Mouse (Mus musculus) kidney, adult 8-10 months (tissue): ENCODE measurements around the gene Pih1h3b.

Experiments
- DNase-seq, 2 experiments: peaks; one replicate each; pipeline ENCODE4 v3.0.0; 2022

Pih1h3b gene

DNA sequence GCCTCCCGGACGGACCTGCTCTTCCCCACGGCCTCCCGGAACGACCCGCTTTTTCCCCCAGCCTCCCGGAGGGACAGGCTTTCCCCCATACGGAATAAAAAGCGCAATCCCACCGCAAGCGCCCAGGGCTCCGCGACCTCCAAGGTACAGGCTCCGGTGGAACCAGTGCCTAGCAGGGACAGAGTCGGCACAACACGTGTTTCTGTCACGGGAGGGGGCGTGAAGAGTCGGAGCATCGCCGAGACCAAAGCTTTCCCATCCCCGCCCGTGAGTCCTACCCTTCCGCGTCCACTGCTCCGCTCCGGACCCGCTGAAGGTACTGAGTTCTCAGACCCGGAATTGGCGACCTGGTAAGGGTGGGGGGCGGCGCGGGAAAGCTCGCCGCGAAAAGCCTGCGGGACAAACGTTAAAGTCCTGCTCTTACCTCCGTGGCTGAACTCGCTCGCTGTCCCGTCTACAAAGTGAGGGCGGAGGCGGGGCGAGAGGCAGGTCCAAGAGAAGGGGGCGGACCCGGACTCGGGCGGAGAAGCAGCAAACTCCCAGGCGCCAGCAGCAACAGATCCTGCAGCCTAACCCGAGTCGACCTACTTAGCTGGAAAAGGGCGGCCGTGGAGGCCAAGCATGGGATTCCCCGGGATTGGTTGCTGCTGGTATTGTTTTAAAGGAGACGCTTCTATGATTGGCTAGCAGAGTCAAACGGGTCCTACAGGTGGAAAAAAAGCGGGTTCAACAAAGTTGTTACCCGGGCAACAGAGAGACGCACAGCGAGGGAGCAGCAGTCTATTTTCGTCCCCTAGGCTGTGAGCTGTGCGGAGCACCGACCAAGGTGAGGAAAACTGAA, at the start of gene Pih1h3b, which contains the start of gene Nup62cl:
TSS of gene Pih1h3b (plus strand) at position 745 of the 841 bp plus-strand sequence.
TSS of gene Nup62cl (minus strand) at position 578 of the 841 bp plus-strand sequence.
- peak; percentile 67 to 68 for DNase-seq

DNA sequence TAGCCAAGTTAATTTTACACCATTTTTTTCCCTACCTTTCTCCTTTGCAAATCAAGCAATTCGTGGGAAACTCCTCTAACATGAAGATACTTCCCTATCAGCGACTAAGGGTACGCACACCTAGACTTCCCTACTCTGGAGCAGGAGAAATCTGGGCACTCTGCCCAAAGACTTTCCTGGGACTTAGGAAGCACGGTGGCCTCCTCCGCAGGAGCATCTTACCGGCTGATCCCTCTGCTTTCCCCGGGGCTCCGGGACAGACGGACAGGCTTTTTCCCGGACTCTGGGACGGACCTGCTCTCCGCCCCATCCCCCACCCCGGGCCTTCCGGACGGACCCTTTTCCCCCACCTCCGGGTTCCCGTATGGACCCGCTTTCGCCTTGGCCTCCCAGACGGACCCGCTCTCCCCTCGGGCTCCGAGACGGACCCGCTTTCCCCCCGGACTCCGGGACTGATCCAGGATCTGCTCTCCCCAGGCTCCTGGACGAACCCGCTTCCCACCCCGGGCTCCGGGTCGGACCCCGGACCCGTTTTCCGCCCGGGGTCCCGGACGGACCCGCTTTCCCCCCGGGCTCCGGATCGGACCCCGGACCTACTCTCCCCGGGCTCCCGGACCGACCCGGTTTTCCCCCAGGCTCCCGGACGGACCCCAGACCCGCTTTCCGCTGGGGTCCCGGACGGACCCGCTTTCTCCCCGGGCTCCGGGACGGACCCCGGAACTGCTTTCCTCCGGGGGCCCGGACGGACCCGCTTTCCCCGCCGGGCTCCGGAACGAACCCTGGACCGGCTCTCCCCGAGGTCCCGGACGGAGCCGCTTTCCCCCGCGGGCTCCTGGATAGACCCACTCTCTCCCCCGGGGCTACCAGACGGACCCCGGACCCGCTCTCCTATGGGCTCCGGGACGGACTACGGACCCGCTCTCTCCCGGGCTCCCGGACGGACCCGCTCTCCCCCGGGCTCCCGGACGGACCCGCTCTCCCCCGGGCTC, 1.5 kb upstream of the Pih1h3b start:
- peak in 1 of 2 experiments; percentile 1 for DNase-seq

DNA sequence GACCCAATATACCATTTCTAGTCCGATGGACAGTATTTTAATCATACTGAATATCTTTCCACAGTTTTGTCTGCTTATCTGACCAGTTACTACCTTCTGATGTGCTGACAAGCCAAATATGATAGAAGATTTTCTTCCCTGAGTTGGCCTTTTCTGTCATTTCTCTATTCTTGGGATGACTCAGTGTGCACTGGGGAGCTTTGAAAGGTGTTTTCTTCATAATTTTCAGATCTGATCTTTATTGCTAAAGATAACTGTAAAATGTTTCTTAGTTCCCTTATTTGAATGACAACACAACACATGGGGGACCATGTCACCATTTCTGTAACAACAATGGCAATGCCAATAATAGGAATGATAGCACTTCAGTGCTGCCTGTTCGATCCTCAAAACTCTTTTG, 19.9 kb downstream of the Pih1h3b start:
- no peak for DNase-seq

DNA sequence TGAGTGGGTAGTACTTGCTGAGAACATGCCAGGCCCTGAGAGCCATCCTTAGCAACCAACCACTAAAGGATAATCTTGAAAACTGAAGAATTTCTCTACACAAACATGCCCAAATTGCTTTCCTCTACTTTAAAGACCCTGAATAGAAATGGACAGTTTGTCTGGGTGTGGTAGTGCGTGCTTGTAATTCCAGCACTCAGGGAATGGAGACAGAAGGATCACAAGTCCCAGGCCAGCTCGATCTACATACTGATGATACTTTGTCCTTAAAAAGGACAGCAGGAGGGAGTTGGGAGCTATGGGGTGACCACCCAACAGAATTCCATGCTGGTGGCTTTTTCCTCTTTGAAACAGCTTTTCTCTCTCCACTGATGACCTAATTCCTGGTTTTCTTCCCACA, 31.4 kb downstream of the Pih1h3b start:
- no peak for DNase-seq
